Mouse (Mus musculus) heart, postnatal 10 days (tissue): ENCODE data around the gene Ggt5. TPM values are rescaled to one million over a fixed set of nuclear protein-coding genes. Genes with fewer than 3 reads are reported as not detected.
"Not testable (repeated sequence)": the region's sequence is repeated elsewhere in the genome, so short reads cannot be mapped to it uniquely, and the experiment has no call there.

ENCODE experiments used
- DNase-seq, 2 experiments: peaks; one replicate each; pipeline ENCODE4 v3.0.0; 2021
- intact Hi-C: fragments of 180-260 bp; cut with DNase I; formaldehyde crosslinking; loops from one replicate; pipeline ENCODE4 v1.15.1; 2025
- total RNA-seq, 2 experiments: library from RNA; stranded (reverse); gene quantifications; 2 replicates each; pipeline ENCODE4 v1.2.3; 2021

The Ggt5 gene
- 1 to 10 TPM; 6.8 to 8.7 TPM for total RNA-seq

DNA sequence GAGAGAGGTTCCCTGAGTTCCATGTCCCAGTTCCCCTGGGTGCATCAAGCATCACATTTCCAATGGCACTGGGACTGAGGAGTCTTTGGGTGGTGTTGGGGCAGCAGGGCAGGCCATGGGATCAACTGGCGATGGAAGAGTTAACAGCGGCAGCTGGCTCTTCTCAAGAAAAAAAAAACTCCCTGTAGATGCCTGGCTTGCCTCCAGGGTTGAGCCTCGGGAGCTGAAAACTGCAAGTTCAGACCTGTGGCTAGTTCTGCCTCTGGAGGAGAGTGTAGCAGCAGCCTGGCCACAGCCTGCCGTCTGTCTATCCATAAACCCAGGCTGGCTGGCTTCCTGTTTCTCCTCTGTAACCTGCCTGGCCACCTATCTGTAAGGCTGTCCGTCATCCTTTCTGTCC, at the start of gene Ggt5:
Gene Ggt5 (plus strand): TSS at position 212 of the 400 bp plus-strand sequence.
- intact Hi-C loops, result loop anchor here (5.0 kb wide), 2 partner anchors 243 to 363 kb away; partner anchors contain the start of gene Gm5134
- DNase-seq, result peak; percentile 78 to 83

DNA sequence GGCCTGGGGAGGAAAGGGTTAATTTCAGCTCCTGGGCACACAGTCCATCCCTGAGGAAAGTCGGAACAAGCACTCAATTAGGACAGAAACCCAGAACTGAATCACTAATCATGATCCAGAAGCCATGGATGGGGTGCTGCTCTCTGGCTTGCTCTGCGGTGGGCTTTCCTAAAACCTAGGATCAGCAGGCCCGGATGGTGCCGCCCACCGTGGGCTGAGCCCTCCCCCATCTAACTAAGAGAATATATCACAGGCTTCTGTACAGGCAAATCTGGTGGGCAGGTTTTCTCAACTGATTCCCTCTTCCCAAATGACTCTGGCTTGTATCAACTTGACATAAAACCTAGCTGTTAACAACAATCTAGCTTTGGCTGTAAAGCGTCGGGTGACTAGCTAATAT, 41.2 kb upstream of the Ggt5 start:
- intact Hi-C loops, result no loop called here
- no peak for DNase-seq

DNA sequence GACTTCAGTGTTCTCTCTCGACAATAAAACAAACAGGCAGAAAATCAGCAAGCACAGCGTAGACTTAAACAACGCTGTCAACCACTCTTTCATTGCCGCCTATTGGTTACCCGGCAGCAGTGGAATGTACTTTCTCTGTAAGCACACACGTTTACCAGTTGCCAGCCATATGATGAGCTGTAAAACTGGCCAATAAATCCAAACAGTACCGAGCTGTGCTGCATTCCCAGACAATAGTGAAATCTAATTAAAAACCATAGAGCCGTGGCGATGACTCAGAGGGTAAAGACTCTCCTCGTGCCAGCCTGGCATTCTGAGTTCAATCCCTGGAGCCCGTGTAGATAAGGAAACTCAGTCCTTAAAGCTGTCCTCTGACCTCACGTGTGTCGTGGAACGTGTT, 40.7 kb upstream of the Ggt5 start:
- intact Hi-C loops, result no loop called here
- DNase-seq, result no peak

DNA sequence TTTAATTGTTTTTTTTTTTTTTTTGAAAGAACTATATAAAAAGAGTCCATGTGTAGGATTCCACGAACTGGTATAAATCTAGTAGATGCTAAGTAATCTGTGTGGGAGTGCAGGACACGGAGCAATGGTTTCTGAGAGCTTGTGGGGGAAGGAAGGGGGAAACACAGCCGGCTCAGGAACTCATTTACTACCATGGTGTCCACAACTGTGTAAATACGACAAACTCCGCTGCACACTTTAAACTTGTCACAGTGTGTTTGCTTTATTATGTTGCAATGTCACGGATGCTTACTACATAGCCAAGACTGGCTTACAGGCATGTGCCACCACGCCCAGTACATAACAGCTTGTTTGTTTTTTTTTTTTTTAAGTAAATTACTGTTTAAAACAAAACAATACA, 39.3 kb upstream of the Ggt5 start:
- DNase-seq, result no peak
- intact Hi-C loops, result no loop called here

DNA sequence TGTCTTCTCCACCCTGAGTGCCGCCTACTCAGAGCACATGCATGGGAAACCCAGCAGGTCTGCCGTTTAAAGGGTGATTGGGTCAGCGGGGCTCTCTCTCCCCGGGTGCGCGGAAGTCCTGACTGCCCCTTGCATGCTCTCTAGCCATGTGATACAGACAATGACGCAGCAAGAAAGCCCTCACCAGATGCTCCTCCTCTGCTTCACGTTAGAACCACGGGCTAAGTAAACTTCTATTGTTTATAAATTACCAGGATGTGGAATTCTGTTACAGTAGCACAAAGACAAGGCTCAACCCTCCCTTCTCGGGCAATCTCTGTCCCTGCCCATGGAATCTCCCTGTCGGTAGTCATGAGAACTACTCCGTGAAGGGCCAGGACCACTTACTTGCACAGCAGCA, 38.0 kb upstream of the Ggt5 start:
- intact Hi-C loops, result no loop called here
- no peak for DNase-seq

DNA sequence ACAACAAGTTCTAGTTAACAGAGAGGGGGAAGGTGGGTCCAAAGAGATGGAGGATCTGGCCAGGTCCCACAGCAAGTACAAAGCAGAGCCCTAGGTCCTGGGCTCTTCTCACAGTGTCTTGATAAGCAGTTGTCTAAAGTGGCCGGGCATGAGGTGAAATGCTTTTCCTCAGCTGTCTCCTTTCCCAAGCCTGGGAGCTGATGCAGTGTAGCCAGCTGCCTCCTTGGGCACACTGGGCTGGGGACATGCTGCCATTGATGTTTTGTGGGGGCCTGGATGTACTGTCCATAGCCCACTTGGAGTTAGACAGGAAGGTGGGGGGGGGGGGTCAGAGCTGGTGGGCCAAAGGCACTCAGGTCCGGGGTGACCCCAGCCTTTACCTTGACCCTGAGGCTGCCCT, 37.0 kb upstream of the Ggt5 start:
- DNase-seq, result no peak
- intact Hi-C loops, result no loop called here

- DNase-seq, result no peak
- intact Hi-C loops, result no loop called here
These were observed 36.3 kb upstream of the Ggt5 start for GRCm38 (mm10) chr10:75552701-75553450.

DNA sequence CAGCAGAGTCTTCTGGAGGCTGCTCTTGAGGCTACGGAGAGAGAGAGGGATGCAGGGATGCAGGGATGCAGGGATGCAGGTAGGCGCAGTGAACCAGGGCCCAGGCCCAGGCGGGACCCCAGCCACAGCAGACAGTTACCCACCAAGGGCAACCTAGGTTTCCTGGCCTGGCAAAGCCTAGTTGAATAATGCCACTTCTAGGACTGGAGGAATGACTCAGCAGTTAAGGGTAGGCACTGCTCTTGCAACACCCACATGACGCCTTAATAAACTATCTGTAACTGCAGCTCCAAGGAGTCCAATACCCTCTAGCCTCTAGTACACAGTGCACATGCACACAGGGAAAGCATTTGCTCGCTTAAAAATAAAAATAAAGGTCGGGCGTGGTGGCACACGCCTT, 35.0 kb upstream of the Ggt5 start:
- intact Hi-C loops, result no loop called here
- DNase-seq, result no peak

DNA sequence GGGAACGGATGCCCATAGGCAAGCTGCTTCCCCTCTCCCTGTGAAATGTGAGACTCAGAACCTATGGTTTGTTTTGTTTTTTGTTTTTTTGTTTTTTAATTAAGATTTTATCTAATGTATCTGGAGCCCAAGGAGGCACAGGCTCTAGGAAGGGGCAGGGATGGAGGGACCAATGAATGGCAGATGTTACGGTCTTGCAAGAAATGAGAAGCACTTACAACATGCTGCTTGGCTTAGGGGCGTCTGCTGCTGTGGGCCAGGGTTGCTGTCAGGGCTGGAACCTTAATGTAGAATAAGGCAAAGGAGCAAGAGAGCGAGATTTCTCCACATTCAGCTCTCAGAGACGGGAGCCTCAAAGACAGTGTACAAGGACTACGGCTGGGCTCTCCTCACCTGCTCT, 33.6 kb upstream of the Ggt5 start:
- no peak for DNase-seq
- intact Hi-C loops, result no loop called here

DNA sequence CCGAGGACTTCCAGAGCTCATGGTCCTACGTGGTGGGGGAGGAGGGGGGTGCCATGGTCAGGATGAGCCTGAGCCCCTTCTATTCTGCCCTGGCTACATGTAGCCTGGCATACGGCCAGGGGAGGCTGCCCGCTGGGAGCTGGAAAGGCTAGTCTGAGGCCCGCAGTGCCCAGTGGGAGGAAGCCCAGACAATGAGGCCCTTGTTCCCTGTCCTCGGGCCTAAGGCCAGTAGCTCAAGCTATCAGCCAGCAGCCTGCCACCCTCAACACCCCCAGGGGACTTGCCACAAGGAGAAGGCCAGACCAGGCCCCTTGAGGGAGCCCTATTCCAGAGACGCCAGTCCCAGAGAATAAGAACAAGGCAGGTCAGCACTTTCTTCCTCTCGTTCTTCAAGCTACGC, 33.1 kb upstream of the Ggt5 start:
- intact Hi-C loops, result no loop called here
- DNase-seq, result peak in 1 of 2 experiments; percentile 26

DNA sequence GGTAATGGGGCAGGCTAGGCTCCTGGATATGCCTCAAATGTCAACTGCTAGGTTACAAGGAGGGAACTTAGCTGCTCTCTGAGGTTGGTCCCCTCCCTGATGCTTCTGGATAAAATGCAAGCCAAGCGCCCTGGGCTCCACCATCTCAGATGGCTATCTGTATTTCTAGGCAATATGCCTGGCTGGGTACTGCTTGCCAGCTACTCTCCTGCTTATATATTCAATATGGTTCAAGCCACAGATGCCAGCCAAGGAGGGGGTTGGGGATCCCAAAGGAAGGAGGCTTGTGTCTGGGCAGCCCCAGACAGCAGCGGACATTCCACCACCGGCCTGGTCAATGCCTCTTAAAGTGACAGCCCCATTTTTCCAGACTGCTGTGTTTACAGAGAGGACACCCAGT, 30.6 kb upstream of the Ggt5 start:
- DNase-seq, result no peak
- intact Hi-C loops, result no loop called here

DNA sequence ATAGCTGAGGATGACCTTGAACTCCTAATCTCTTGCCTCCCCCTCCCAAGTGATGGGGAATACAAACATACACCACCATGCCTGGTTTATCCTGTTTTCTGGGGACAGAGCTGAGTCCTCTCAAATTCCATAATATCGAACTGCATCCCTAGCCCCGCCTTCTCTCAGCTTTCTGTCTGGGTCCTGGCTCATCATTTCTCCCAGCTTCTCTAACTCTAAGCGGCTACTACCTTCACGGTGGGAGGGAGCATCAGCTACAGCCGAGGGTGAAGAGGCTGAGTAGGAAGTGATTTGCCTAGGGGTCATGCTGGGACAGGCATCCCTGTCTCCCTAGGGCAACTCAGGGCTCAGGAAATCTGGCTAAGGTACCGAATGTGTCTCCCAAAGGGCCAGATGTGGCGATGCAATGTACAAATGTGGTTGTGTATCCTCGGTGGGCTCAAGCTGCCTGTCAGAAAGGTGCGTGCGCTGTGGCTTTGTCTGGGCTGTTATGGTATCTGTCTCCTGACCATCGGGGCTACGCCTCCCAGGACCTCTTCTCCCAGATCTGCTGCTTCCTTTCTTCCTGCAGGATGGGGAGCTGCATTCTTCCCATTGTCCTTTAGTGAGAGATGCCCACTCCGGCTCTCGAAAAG, 30.0 kb upstream of the Ggt5 start:
- no peak for DNase-seq
- intact Hi-C loops, result no loop called here

GRCm38 (mm10) chr10:75559676-75560548, 29.2 kb upstream of the Ggt5 start, which contains the start of gene Lrrc75b:
Gene Lrrc75b (minus strand): TSS chr10:75560330.
- peak; percentile 75 to 84 for DNase-seq
- intact Hi-C loops, result no loop called here

- intact Hi-C loops, result no loop called here
- DNase-seq, result no peak
These were observed 28.6 kb upstream of the Ggt5 start for GRCm38 (mm10) chr10:75560549-75560899.

DNA sequence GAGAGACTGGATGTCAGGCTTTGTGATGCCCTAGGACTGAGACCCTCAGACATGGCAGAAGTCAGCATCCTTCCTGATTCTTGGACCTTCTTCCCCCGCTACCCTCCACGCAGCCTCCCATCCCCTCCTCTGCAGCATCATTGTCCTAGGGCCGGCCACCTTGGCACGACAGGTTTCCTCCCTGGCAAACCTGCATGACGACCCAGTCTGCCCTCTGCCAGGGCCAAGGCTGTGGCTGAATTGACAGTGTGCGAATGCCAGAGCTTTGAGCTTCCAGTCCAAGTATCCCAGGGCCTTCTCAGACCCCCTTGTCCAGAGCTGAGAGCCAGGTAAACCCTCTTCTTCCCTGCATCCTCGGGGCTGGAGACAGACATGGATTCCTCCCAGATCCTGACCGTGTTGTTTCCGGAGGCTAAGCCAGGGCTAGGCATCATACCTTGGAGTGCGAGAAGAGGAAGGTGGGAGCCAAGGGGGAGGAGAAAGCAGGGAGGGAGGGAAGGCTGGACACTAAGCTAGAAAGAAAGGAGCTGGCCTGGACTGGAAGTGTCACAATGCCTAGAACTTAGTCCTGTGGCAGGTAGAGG, 28.0 kb upstream of the Ggt5 start, which contains the start of gene Ggt1:
Gene Ggt1 (plus strand): TSS at position 534 of the 584 bp plus-strand sequence.
- intact Hi-C loops, result no loop called here
- DNase-seq, result no peak

DNA sequence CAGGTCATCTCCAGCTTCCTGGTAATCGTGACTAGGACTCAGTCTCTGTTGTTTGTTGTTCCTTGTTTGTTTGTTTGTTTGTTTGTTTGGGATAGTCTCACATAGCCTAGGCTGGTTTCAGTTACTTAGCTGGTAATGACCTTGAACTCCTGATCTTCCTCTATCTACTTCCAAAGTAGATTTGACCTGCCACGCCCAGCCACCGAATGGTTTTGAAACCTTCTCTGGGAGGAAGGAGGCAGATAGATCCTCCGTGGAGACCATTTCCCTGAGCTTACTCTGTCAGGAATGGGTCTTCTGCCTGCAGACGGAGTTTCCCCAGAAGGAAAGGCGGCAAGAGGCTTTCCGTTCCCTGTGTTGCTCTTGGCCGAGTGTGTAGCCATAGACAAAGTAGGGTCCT, 26.5 kb upstream of the Ggt5 start:
- no peak for DNase-seq
- intact Hi-C loops, result no loop called here

DNA sequence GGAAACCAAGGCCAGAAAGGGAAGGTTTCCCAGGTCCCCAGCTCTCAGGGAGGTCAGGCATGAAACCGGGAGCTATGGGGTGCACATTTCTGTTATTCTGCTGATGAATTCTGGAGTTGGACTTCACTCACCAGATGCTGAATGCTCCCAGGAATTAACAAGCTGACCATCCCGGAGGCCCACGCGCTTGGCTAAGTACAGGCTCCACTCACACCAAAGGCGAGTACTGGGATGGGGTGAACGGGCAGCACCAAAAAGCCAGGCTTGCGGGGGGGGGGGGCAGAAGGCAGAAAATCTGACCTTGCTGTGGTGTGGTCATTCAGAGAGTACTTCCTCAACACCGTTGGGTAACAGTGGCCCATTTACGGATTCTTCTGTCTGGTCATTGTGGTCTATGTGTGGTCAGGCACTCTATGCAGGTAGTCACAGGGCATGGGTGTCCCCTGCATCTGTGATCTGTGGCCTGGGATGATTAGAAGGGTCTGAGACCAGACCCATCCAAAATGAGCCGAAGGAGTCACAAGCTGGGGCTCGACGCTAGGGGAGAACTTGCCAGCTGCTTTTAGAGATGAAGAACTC, 24.4 kb upstream of the Ggt5 start:
- intact Hi-C loops, result no loop called here
- DNase-seq, result no peak

DNA sequence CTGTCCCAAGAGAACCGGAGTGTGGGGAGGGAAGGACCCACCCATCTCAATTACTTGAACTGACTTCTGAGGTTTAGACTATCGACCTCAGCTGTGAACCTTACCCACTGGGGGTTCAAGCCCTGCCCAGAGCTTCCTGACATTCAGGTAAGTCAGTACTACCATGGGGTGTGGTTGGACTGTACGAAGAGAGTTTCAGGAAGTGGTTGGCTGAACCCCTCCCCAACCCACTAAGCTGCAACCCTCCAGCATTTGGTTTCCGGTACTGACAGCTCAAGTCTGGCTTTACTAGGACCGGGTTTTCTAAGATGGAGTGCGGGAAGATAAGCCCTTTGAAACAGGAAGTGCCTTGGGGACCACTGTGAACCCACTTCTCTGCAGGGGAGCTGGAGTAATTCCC, 23.7 kb upstream of the Ggt5 start:
- intact Hi-C loops, result no loop called here
- no peak for DNase-seq

GRCm38 (mm10) chr10:75565906-75566305, 23.2 kb upstream of the Ggt5 start:
- DNase-seq, result no peak
- intact Hi-C loops, result no loop called here

GRCm38 (mm10) chr10:75566321-75566720, 22.8 kb upstream of the Ggt5 start:
- intact Hi-C loops, result no loop called here

DNA sequence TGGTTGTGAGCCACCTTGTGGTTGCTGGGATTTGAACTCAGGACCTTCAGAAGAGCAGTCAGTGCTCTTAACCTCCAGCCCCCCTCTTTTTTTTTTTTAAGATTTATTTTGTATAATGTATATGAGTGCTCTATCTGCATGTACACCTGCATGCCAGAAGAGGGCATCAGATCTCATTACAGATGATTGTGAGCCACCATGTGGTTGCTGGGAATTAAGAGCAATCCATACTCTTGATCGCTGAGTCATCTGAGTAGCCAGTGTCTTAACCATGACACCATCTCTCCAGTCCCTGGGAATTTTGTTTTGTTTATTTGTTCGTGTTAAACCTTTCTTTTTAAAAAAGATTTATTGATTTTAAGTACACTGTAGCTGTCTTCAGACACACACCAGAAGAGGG, 22.4 kb upstream of the Ggt5 start:
- intact Hi-C loops, DNase-seq: not testable (repeated sequence)

More at GRCm38 (mm10) chr10:75566321-75566720, 22.8 kb upstream of the Ggt5 start:
- no peak for DNase-seq
